Mouse (Mus musculus) frontal cortex, postnatal 14 days (tissue): Measurements from ENCODE around the gene Tmem220.

Source experiments
- DNase-seq, 2 experiments: peaks; one replicate each; pipeline ENCODE4 v3.0.0; 2022; ENCODE audit warnings: low spot score in 2 of 2

The Tmem220 gene

DNA sequence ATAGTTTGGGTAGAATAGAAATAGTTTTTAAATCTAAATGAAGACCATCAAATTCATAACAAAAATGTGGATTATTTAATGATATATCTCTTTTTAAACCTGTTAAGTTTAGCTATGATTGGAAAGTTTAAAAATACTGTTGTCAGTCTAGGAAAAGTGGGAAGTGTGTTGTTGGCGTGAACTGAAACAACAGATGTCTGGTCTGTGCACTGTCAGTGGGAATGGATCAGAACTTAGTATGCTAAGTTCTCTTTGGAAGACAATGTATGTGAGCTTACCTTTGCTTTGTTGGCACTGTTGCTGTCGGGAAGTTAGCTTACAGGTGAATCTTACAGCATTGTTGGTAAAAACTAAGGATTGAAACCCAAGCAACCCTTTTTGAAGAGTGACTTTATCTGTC is 36.4 kb downstream of the Tmem220 start:
- no peak for DNase-seq

DNA sequence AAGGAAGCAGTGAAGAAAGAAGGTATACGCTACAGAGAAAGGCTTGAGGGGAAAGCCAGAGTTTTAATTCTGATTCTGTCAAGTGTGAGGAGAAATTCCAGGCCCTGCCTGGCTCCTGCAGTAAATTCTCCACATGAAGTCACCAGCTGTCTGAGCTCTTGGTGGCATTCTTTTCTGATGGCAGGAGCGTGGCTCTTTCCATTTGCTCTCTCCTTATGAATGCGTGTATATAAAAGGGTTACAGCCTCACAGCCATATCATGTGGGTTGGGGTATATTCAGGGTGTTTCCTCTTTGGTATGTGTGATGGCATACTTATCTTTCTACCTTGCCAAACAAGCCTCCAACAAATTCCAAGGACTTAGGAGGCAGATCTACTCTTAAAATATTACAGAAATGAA is 37.8 kb downstream of the Tmem220 start:
- DNase-seq, result no peak

DNA sequence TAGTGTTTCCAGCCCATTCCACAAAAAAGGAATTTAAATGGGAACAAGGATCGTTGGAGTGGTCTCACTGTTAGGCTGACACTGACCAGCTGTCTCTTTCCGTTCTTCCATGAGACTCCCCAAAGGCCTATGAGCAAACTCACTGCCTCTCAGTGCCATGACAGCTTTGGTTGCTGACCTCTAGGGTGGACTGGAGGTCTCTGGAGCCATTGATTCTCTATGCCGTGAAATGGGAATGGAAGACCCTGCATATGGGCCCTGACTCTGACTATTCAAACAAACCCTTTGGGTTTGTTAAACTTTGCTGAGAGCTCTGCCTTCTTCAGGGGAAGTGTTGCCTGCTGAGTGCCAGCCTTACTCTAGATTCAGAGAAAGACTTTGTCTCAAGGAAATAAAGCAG is 42.8 kb downstream of the Tmem220 start:
- no peak for DNase-seq

DNA sequence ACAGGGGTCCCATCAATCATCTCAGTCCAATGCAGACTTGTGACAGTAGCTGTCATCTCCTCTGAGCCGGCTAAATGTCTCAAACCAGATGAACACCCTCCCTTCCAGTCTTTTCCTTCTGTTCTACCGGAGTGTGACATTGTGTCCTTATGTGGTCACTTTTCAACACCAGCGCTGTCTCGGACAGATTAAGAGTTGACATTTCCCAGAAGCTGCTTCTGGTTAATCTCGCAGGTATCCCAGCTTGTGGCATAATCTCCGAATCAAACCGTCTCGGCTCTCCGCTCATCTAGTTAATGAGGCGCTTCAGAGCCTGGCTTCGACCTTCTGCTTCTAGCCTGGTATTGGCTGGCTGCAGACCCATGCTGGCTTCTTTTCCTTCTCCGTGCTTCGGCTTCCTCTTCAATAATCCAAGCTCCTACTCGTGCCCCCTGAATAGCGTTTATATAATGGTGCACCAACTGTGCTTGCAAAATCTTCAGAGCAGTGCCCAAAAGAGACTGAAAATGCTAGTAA is 47.7 kb downstream of the Tmem220 start:
- no peak for DNase-seq

DNA sequence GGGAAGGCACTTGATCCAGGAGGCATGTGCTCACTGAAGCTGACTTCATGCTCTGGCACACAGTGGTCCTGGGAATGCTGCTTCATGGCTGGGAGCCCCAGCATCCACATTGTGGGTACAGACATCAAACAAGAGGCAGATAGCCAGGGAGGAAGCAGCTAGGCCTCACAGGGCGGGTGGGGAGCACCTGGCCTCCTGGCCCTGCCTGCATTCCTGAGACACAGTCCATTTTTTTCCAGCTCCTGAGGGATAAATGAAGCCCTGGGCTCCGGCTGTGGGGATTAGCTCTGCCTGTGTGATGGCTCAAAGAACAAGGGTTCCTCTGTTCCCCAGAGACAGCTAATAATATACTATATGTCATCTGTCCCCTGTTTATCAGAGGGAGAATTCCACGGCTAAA is 50.1 kb downstream of the Tmem220 start:
- DNase-seq, result no peak

DNA sequence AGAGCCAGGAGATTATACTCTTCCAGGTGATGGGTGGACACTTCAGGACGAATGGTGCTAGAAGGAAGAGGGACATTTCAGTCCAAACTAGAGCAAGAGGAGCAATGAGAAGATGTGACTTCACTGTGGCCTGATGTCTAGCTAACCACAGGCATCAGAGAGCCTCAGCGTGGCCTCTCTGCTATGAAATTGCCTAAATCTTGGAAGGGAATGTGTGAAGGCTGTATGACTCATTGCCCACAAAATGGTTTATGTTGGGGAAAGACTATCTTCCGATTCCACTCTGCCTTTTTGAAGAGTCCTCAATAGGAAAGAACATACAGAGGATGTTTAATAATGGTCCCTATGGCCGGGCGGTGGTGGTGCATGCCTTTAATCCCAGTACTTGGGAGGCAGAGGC is 51.8 kb downstream of the Tmem220 start:
- DNase-seq, result no peak

DNA sequence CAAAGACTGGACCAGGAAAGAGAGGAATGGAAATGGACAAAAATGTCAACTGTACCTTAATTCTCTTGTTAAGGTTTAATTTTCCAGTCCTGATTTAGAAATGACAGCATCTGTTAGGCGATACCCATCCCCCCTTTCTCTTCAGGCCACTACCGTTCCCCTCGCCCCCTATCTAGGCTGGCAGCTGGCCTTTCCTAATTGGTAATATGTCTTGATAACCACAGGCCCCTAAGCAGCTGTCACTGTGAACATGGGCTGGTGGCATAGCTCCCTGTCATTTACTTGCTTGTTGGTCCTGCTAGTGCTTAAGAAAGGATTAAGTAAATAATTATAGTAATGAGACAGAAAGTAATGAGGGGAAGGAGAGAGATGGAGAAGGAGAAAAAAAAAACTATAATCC is 52.5 kb downstream of the Tmem220 start:
- no peak for DNase-seq

DNA sequence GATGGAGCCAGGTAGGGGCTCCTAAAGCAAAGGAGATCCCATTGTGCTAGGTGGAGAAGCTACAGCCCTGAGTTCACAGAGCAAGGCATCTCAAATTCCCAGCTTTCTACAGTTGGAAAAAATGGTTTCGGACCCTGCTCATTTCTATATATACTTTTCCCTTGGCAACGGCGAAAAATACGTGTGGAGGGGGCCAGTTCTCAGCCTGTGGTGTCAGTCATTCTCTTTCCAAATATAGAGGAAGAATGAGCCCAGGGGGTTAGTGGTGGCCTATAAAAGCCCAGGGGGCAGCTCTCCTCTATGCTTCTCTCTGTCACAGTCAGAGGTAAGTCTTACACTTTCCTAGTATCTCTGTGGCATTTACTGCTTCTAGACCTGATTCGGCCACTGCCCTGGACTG is 53.0 kb downstream of the Tmem220 start, which contains the start of gene Myh3:
Myh3 (plus strand) TSS at position 301 of the 400 bp plus-strand sequence.
- DNase-seq, result no peak

DNA sequence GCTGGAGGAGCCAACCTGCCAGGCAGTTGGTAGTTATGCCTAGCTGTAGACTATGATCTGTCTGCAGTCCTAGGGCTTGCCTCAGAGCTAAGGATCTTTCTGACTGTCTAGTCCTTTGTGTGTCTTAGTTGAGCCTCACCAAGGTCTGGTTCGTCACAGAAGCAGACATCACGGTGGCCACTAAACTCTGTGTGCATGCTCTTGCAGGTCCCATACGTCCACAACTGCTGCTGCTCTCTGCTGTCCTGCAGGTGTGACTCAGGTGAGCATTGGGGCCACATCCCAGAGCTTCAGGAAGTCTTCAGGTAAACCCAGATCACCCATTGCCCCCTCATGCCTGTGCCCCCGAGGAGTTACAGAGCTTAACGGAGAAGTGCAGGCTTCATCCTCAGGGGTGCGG is 53.9 kb downstream of the Tmem220 start:
- no peak for DNase-seq

DNA sequence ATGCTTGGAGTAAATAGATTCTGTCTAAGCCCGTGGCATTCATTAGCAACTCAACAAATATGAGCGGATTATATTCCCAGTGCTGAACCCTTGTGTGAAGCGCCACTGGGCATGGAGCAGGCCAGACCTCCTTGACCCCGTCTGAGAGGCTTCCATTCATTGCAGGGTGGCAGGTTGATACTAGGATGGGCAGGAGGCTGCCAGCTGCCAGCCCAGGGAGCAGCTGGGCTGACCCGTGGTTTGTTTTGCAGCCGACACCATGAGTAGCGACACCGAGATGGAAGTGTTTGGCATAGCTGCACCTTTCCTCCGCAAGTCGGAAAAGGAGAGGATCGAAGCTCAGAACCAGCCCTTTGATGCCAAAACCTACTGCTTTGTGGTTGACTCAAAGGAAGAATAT is 54.8 kb downstream of the Tmem220 start:
- no peak for DNase-seq

DNA sequence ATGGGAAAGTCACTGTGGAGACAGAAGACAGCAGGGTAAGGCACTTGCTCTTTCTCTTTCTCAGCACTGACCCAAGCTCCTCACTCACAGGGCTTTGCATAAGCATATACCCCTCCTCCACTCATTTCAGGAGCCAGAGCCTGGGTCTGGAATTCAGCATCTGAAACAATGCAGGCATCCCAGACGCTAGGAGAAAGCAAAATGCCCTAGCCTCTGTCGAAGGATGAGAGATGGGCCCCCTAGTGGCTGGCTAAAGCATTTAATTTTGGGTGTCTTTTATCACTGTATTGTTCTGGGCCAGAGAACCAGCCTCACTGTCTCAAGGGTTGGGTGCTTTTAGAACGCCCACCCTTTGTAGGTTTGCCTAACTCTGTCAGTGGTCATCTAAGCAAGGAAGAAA is 55.2 kb downstream of the Tmem220 start:
- no peak for DNase-seq

DNA sequence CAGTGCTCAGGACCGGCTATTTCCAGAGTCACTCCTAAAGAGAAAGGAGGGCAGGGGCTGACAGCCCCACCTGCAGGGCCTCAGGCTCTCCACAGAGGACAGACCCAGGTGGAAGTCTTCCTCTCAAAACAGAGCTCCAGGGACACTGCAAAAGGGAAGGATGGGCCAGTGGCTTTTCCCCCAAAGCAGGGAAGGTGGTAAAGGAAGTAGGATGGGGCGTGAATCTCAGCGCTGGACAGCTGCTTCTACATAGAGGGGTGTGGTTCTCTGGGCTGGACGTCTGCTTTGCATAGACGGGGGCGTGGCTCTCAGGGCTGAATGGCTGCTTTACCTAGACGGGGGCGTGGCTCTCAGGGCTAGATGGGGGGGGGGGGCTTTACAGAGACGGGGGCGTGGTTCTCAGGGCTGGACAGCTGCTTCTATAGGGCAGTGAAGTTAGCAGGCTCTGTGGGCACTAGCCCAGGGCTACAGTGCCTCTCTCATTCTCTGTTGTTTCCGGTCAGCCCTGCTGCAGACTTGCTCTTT is 56.2 kb downstream of the Tmem220 start:
- no peak for DNase-seq

DNA sequence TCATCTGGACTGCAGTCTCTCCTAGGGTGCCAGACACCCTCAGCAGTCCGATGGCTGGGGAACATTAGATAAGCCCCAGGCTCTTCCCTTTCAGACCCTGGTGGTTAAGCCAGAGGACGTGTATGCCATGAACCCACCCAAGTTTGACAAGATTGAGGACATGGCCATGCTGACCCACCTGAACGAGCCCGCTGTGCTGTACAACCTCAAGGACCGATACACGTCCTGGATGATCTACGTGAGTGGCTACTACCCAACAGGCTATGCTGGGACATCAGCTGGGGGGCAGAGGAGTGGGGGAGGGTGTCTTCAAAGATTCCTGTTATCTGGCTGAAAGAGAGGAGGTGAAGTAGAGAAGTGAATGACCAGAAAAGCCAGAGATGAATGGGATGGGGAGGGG is 57.2 kb downstream of the Tmem220 start:
- no peak for DNase-seq

DNA sequence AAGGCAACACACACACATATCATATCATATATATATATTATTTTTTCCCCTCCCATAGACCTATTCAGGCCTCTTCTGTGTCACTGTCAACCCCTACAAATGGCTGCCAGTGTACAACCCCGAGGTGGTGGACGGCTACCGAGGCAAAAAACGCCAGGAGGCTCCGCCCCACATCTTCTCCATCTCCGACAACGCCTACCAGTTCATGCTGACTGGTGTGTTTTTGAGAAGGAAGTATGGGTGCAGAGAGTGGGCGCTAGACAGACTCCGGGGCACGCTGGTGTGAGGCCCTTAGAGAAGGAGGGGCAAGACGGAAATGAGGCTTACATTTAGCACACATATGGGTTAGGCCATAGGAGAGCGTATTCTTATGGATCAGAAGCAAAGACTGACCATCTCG is 57.8 kb downstream of the Tmem220 start:
- no peak for DNase-seq

DNA sequence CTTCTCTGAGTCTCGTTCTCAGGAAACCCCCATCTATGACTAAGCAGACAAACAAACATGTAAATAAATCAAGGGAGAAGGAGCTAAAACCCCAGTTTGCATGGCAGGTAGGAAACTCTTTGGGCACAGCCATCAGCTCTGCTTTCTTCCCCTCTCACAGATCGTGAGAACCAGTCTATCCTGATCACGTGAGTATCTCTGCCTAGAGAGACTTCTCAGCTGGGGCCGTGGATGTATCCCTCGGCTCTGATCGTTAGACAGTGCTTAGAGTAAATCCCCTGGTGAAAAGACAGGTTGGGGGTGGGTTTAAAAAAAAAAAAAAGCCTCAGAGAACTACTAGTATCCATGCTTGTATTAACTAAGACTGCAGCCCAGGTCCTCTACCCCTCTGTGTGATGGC is 58.3 kb downstream of the Tmem220 start:
- DNase-seq, result no peak

DNA sequence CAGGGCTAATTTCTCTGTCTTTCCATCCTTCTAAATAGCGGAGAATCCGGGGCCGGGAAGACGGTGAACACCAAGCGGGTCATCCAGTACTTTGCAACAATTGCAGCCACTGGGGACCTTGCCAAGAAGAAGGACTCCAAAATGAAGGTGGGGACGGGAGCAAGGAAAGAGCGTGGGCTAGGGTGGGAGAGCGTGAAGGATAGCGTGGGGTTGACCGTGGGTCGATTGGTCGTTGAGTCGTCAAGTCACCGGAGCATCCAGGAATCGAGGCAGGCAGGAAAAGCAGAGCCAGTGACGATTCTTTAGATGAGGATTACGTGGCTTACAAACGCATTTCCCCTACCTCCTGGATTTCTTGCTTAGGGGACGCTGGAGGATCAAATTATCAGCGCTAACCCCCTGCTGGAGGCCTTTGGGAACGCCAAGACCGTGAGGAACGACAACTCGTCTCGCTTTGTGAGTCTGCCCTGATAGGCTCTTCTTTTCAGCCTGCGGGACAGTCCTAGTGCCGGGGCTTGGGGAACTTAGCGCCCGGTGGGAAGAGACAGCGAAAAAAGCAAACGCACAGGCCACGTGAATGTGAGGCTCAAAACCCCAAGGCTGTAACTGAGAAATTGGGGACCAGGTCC is 58.9 kb downstream of the Tmem220 start:
- no peak for DNase-seq
